Mouse (Mus musculus) left cerebral cortex, adult 8-10 months (tissue): ENCODE measurements around the gene Zfp874b. TPM values are rescaled to one million over a fixed set of nuclear protein-coding genes. Genes with fewer than 3 reads are reported as not detected.

Source experiments
- total RNA-seq, 4 experiments: library from RNA; stranded (reverse); gene quantifications; 2 replicates each; pipeline ENCODE4 v1.2.4; 2022

Gene Zfp874b
- total RNA-seq, 4 experiments from 2014 or later: 15.7 to 20.1 (median 17.9) TPM

Other genes with a start within 250 kb of the Zfp874b start
- 10 to 100 TPM; 20.2 to 26.6 (median 22.9) TPM for gene Zfp458, start 205.8 kb downstream of the Zfp874b start, total RNA-seq
- gene Zfp457, start 177.8 kb downstream of the Zfp874b start, total RNA-seq: 1 to 10 TPM; 4.5 to 7.8 (median 6.2) TPM
- 1 to 10 TPM; 3.5 to 4.4 (median 3.9) TPM for gene Zfp595, start 151.7 kb downstream of the Zfp874b start, total RNA-seq
- 1 to 10 TPM in 3 of 4 experiments, not detected in 1; 1.6 to 2.3 (median 1.8) TPM for gene Gm28044, start 123.7 kb downstream of the Zfp874b start, total RNA-seq
- gene Zfp953, start 123.7 kb downstream of the Zfp874b start, total RNA-seq: 1 to 10 TPM in 3 of 4 experiments, under 1 TPM in 1; 0.98 to 1.5 (median 1.2) TPM
- under 1 TPM in 1 of 4 experiments, not detected in 3; 0.70 TPM for gene Gm28041, start 108.5 kb downstream of the Zfp874b start, total RNA-seq
- gene Zfp456, start 108.4 kb downstream of the Zfp874b start, total RNA-seq: 1 to 10 TPM in 2 of 4 experiments, under 1 TPM in 2; 0.77 to 1.2 (median 0.92) TPM
- gene Zfp429, start 84.4 kb downstream of the Zfp874b start, total RNA-seq: 1 to 10 TPM; 1.8 to 4.4 (median 3.7) TPM
- 1 to 10 TPM; 2.5 to 8.2 (median 4.0) TPM for gene Zfp459, start 62.8 kb downstream of the Zfp874b start, total RNA-seq
- 10 to 100 TPM; 11.8 to 15.0 (median 14.3) TPM for gene Zfp874a, start 32.6 kb downstream of the Zfp874b start, total RNA-seq
- gene Zfp58, start 16.3 kb upstream of the Zfp874b start, total RNA-seq: 10 to 100 TPM in 1 of 4 experiments, 1 to 10 TPM in 3; 6.6 to 11.3 (median 8.4) TPM
- gene Gm26965, start 41.9 kb upstream of the Zfp874b start, total RNA-seq: 1 to 10 TPM in 1 of 4 experiments, under 1 TPM in 1, not detected in 2; 0.83 to 1.3 TPM
- 10 to 100 TPM; 21.2 to 24.7 (median 21.6) TPM for gene Zfp87, start 41.9 kb upstream of the Zfp874b start, total RNA-seq
- gene Zfp748, start 69.6 kb upstream of the Zfp874b start, total RNA-seq: 10 to 100 TPM in 2 of 4 experiments, 1 to 10 TPM in 2; 9.5 to 12.2 (median 10.8) TPM
- gene Zfp729b, start 125.4 kb upstream of the Zfp874b start, total RNA-seq: 10 to 100 TPM in 1 of 4 experiments, 1 to 10 TPM in 3; 8.1 to 10.6 (median 8.9) TPM
- 1 to 10 TPM in 2 of 4 experiments, under 1 TPM in 2; 0.89 to 3.2 (median 1.7) TPM for gene Gm49345, start 153.5 kb upstream of the Zfp874b start, total RNA-seq
- 10 to 100 TPM in 3 of 4 experiments, 1 to 10 TPM in 1; 7.8 to 13.7 (median 10.4) TPM for gene Zfp729a, start 153.5 kb upstream of the Zfp874b start, total RNA-seq
- 10 to 100 TPM; 21.5 to 29.8 (median 22.6) TPM for gene Zfp738, start 202.8 kb upstream of the Zfp874b start, total RNA-seq
- 10 to 100 TPM; 13.1 to 14.0 (median 13.6) TPM for gene Zfp65, start 244.9 kb upstream of the Zfp874b start, total RNA-seq